Mouse (Mus musculus): Measurements from ENCODE around the gene Lss. TPM values are rescaled to one million over a fixed set of nuclear protein-coding genes. Genes with fewer than 3 reads are reported as not detected.
A peak's percentile ranks its signal among the peaks of the same experiment; 100 is the strongest.

The Lss gene
- polyA plus RNA-seq, 1 experiment from 2014 or later: 52.3 TPM

GRCm38 (mm10) chr10:76512965-76513583, 18.3 kb upstream of the Lss start:
- H3K36me3 ChIP-seq (ENCODE audit: control insufficient read depth, insufficient read depth): peaks cover 32% of the 10 kb centered on the region
- peak; percentile 65 for ATAC-seq
- WGBS: 41% methylated on average over 5 of the region's 5 CpGs

GRCm38 (mm10) chr10:76530922-76531321, 466 bp upstream of the Lss start:
- Histone ChIP-seq H3K9me3 (ENCODE audit: control insufficient read depth, low read length) (no peaks in the 10 kb centered on the region), H3K4me1 (replicated peaks; ENCODE audit: control insufficient read depth, insufficient read depth, low read length) (peaks cover 15% of the 10 kb centered on the region), H3K36me3 (ENCODE audit: control insufficient read depth, insufficient read depth) (peaks cover 11% of the 10 kb centered on the region), H3K4me2 (ENCODE audit: low read length) (peak overlapping the region; percentile 81), H3K4me3 (replicated peaks; ENCODE audit: low read length) (peak overlapping the region; percentile 66), H3K27me3 (replicated peaks; ENCODE audit: control insufficient read depth, insufficient read depth, low read length) (no peaks in the 10 kb centered on the region), H3K27ac (ENCODE audit: low read length) (peak overlapping the region; percentile 24; the same call in 1 of the 2 replicates), H3K9ac (replicated peaks; ENCODE audit: low read depth, low read length) (peak overlapping the region; percentile 73)
- WGBS: 2% methylated on average over 11 of the region's 11 CpGs
- no peak; the same call in 1 of the 2 replicates for ATAC-seq

More at GRCm38 (mm10) chr10:76512965-76513583, 18.3 kb upstream of the Lss start:
- H3K27me3 ChIP-seq (replicated peaks; ENCODE audit: control insufficient read depth, insufficient read depth, low read length): no peaks in the 10 kb centered on the region
- H3K9me3 ChIP-seq (ENCODE audit: control insufficient read depth, low read length): no peaks in the 10 kb centered on the region
- H3K27ac ChIP-seq (ENCODE audit: low read length): no peak overlapping the region
- H3K4me2 ChIP-seq (ENCODE audit: low read length): no peak overlapping the region
- H3K9ac ChIP-seq (replicated peaks; ENCODE audit: low read depth, low read length): no peak overlapping the region
- H3K4me1 ChIP-seq (replicated peaks; ENCODE audit: control insufficient read depth, insufficient read depth, low read length): no peaks in the 10 kb centered on the region
- H3K4me3 ChIP-seq (replicated peaks; ENCODE audit: low read length): no peak overlapping the region

DNA sequence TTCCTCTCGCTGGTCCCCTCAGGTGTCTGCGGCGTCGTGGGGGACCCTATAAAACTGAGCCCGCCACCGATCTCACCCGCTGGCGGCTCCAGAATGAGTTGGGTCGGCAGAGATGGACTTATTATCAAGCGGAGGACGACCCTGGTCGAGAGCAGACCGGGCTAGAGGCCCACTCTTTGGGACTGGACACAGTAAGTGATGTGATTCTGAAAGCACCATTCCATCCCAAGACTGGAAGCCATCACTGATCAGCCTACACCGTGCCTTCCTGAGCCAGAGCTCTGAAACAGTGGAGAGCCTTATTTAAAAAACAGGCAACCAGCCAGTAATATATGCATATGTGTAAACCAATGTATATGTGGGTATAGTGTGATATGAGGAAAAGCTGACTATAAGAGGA, 440 bp downstream of the Lss start:
- peaks cover 15% of the 10 kb centered on the region for H3K4me1 ChIP-seq (replicated peaks; ENCODE audit: control insufficient read depth, insufficient read depth, low read length)
- H3K27me3 ChIP-seq (replicated peaks; ENCODE audit: control insufficient read depth, insufficient read depth, low read length): no peaks in the 10 kb centered on the region
- peak overlapping the region; percentile 66 for H3K4me3 ChIP-seq (replicated peaks; ENCODE audit: low read length)
- no peaks in the 10 kb centered on the region for H3K9me3 ChIP-seq (ENCODE audit: control insufficient read depth, low read length)
- H3K27ac ChIP-seq (ENCODE audit: low read length): peak overlapping the region; percentile 80
- peak; percentile 11 for ATAC-seq
- WGBS: under 1% methylated on average over 14 of the region's 14 CpGs
- H3K9ac ChIP-seq (replicated peaks; ENCODE audit: low read depth, low read length): peak overlapping the region; percentile 73
- peak overlapping the region; percentile 81 for H3K4me2 ChIP-seq (ENCODE audit: low read length)
- H3K36me3 ChIP-seq (ENCODE audit: control insufficient read depth, insufficient read depth): peaks cover 16% of the 10 kb centered on the region

DNA sequence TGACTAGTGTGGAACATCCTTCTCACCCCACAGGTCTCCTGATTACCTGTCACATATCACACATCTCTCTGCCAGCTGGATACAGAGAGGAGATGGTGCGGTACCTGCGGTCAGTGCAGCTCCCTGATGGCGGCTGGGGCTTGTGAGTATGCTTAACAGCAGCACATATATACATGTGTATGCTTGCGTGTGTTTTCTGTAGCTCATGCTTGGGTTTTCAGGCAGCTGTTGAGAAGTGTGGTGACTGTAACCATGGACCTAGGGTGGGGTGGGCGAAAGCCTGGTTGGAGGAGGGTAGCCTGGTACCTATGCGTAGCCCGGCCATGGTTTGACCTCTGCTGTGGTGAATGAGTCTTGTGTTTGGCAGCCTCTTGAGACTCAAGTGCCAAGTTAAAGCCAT, 4.1 kb downstream of the Lss start:
- H3K4me2 ChIP-seq (ENCODE audit: low read length): no peak overlapping the region
- WGBS: 98% methylated on average over 7 of the region's 7 CpGs

DNA sequence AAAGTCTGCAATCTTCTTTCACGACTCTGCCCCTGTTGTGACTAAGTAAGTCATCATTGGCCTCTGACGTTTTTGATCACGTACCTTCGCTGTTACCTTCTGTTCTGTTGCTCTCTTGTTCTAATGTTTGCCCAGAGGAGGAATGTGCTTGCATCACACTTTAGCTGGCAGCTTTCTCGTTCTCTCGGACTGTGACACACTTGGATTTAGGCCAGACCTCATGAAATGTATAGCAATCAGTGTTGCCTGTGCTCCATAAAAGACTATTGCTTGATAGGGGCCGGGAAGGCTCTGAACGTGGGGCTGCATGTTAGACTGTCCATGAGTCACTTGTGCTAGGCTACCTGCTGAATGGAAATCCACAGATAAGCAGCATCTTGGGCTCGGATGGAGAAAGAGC, 6.2 kb downstream of the Lss start:
- ATAC-seq: no peak
- Histone ChIP-seq H3K9me3 (ENCODE audit: control insufficient read depth, low read length) (no peaks in the 10 kb centered on the region), H3K36me3 (ENCODE audit: control insufficient read depth, insufficient read depth) (peaks cover 50% of the 10 kb centered on the region), H3K9ac (replicated peaks; ENCODE audit: low read depth, low read length) (no peak overlapping the region), H3K4me3 (replicated peaks; ENCODE audit: low read length) (no peak overlapping the region), H3K27ac (ENCODE audit: low read length) (no peak overlapping the region), H3K27me3 (replicated peaks; ENCODE audit: control insufficient read depth, insufficient read depth, low read length) (no peaks in the 10 kb centered on the region), H3K4me2 (ENCODE audit: low read length) (no peak overlapping the region), H3K4me1 (replicated peaks; ENCODE audit: control insufficient read depth, insufficient read depth, low read length) (peaks cover 5% of the 10 kb centered on the region)
- 72% methylated on average over 9 of the region's 9 CpGs for WGBS

More for the DNA sequence above, 4.1 kb downstream of the Lss start:
- Histone ChIP-seq H3K4me1 (replicated peaks; ENCODE audit: control insufficient read depth, insufficient read depth, low read length) (peaks cover 14% of the 10 kb centered on the region), H3K27me3 (replicated peaks; ENCODE audit: control insufficient read depth, insufficient read depth, low read length) (no peaks in the 10 kb centered on the region), H3K4me3 (replicated peaks; ENCODE audit: low read length) (no peak overlapping the region), H3K36me3 (ENCODE audit: control insufficient read depth, insufficient read depth) (peaks cover 38% of the 10 kb centered on the region), H3K9ac (replicated peaks; ENCODE audit: low read depth, low read length) (no peak overlapping the region), H3K27ac (ENCODE audit: low read length) (no peak overlapping the region), H3K9me3 (ENCODE audit: control insufficient read depth, low read length) (no peaks in the 10 kb centered on the region)
- no peak for ATAC-seq

GRCm38 (mm10) chr10:76541336-76542085, 10.1 kb downstream of the Lss start:
- Histone ChIP-seq H3K9ac (replicated peaks; ENCODE audit: low read depth, low read length) (no peak overlapping the region), H3K9me3 (ENCODE audit: control insufficient read depth, low read length) (no peaks in the 10 kb centered on the region), H3K27ac (ENCODE audit: low read length) (no peak overlapping the region), H3K4me3 (replicated peaks; ENCODE audit: low read length) (no peak overlapping the region), H3K4me2 (ENCODE audit: low read length) (no peak overlapping the region), H3K4me1 (replicated peaks; ENCODE audit: control insufficient read depth, insufficient read depth, low read length) (no peaks in the 10 kb centered on the region), H3K36me3 (ENCODE audit: control insufficient read depth, insufficient read depth) (peaks cover 46% of the 10 kb centered on the region), H3K27me3 (replicated peaks; ENCODE audit: control insufficient read depth, insufficient read depth, low read length) (no peaks in the 10 kb centered on the region)
- no peak for ATAC-seq
- 95% methylated on average over 11 of the region's 11 CpGs for WGBS

- H3K36me3 ChIP-seq (ENCODE audit: control insufficient read depth, insufficient read depth): peaks cover 50% of the 10 kb centered on the region
- ATAC-seq: no peak
- no peak overlapping the region for H3K4me3 ChIP-seq (replicated peaks; ENCODE audit: low read length)
- H3K9me3 ChIP-seq (ENCODE audit: control insufficient read depth, low read length): no peaks in the 10 kb centered on the region
- no peak overlapping the region for H3K27ac ChIP-seq (ENCODE audit: low read length)
- no peak overlapping the region for H3K4me2 ChIP-seq (ENCODE audit: low read length)
- H3K4me1 ChIP-seq (replicated peaks; ENCODE audit: control insufficient read depth, insufficient read depth, low read length): no peaks in the 10 kb centered on the region
- no peaks in the 10 kb centered on the region for H3K27me3 ChIP-seq (replicated peaks; ENCODE audit: control insufficient read depth, insufficient read depth, low read length)
- H3K9ac ChIP-seq (replicated peaks; ENCODE audit: low read depth, low read length): no peak overlapping the region
- 92% methylated on average over 10 of the region's 10 CpGs for WGBS
Observed at GRCm38 (mm10) chr10:76542636-76543375, 11.4 kb downstream of the Lss start.

DNA sequence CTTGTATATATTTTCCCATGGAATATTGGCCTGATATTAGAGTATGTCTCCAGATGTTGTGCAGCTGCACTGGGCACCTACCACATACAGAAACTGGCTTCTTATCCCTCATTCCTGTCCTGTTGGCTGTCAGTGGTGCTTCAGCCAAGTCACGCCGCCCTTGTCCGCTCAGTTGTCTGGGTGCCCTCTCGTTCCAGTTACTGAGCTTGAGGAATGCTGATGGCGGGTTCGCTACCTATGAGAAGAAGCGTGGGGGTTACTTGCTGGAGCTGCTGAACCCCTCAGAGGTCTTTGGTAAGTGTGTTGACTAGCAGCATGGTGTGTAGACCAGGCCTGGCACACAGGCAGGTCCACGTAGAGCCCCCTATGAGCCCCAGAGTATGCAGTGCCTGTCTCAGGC, 15.2 kb downstream of the Lss start:
- Histone ChIP-seq H3K4me1 (replicated peaks; ENCODE audit: control insufficient read depth, insufficient read depth, low read length) (no peaks in the 10 kb centered on the region), H3K4me2 (ENCODE audit: low read length) (no peak overlapping the region), H3K4me3 (replicated peaks; ENCODE audit: low read length) (no peak overlapping the region), H3K9me3 (ENCODE audit: control insufficient read depth, low read length) (no peaks in the 10 kb centered on the region), H3K27ac (ENCODE audit: low read length) (no peak overlapping the region), H3K27me3 (replicated peaks; ENCODE audit: control insufficient read depth, insufficient read depth, low read length) (no peaks in the 10 kb centered on the region), H3K9ac (replicated peaks; ENCODE audit: low read depth, low read length) (no peak overlapping the region), H3K36me3 (ENCODE audit: control insufficient read depth, insufficient read depth) (peaks cover 48% of the 10 kb centered on the region)
- 97% methylated on average over 8 of the region's 8 CpGs for WGBS
- ATAC-seq: no peak

- no peak for ATAC-seq
- no peak overlapping the region for H3K9ac ChIP-seq (replicated peaks; ENCODE audit: low read depth, low read length)
- peaks cover 51% of the 10 kb centered on the region for H3K36me3 ChIP-seq (ENCODE audit: control insufficient read depth, insufficient read depth)
- no peaks in the 10 kb centered on the region for H3K27me3 ChIP-seq (replicated peaks; ENCODE audit: control insufficient read depth, insufficient read depth, low read length)
- no peaks in the 10 kb centered on the region for H3K4me1 ChIP-seq (replicated peaks; ENCODE audit: control insufficient read depth, insufficient read depth, low read length)
- WGBS: 95% methylated on average over 8 of the region's 8 CpGs
- no peak overlapping the region for H3K4me3 ChIP-seq (replicated peaks; ENCODE audit: low read length)
- no peak overlapping the region for H3K27ac ChIP-seq (ENCODE audit: low read length)
- no peaks in the 10 kb centered on the region for H3K9me3 ChIP-seq (ENCODE audit: control insufficient read depth, low read length)
- no peak overlapping the region for H3K4me2 ChIP-seq (ENCODE audit: low read length)
Observed at GRCm38 (mm10) chr10:76548218-76548617, 16.8 kb downstream of the Lss start.

Measured in forebrain, embryonic 16.5 days (tissue).